Mouse (Mus musculus) heart, postnatal 0 days (tissue): ENCODE measurements around the gene Arl15.

Source experiments
- CTCF ChIP-seq: IDR thresholded peaks from 2 replicates; pipeline ENCODE4 v1.5.1; 2016; ENCODE audit warnings: antibody characterized with exemption, control low read depth, low read depth
- EP300 ChIP-seq: IDR thresholded peaks from 2 replicates; pipeline ENCODE4 v1.6.1; 2016; ENCODE audit warnings: antibody characterized with exemption, low read depth

- TF ChIP-seq CTCF (no peak), EP300 (no peak)
These were observed 302.1 kb downstream of the Arl15 start for GRCm38 (mm10) chr13:114096386-114096785.
